Mouse (Mus musculus) heart, adult 2 months (tissue): Measurements from ENCODE around the gene Eci1.

ENCODE experiments used
- CTCF ChIP-seq: fragments of 200-600 bp; IDR thresholded peaks from 2 replicates; pipeline ENCODE4 v1.8.1; 2022; ENCODE audit warnings: antibody characterized with exemption, mild to moderate bottlenecking, moderate library complexity
- EP300 ChIP-seq: fragments of 200-500 bp; IDR thresholded peaks from 2 replicates; pipeline ENCODE4 v1.6.1; 2011; ENCODE audit warnings: low read depth, low read length, control low read depth; ENCODE audit not compliant: insufficient read depth
- POLR2A ChIP-seq: fragments of 200-500 bp; IDR thresholded peaks from 2 replicates; pipeline ENCODE4 v1.6.1; 2011; ENCODE audit warnings: mild to moderate bottlenecking, low read depth, low read length, control low read depth; ENCODE audit not compliant: insufficient read depth

DNA sequence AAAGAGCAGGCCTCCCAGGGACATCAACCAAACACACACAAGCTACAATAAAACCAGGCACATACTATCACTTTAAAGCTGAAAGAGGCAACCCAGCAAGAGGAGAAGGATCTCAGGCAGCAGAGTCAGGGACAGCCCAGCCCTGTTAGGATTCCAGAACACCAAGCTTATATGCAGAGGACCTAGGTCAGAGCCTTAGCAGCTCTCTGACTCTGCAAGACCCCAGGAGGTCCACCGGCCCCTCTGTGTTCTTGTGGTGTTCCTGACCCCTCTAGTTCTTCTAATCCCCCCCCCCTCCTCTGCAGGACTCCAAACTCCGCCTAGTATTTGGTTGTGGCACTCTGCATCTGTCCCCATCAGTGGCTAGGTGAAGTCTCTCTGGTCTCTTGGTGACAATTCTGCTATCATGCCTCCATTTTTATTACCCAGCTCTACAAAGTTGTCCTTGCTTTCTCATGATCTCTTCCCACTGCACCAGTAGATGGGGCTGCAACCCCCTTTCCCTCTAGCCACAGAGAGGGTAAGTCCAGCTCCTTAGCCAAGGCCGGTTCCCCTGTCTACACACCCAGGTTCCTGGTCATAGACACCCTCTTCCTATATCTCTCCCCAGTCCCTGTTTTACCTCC is 53.9 kb downstream of the Eci1 start:
- TF ChIP-seq CTCF = no peak; the same call in 1 of the 2 replicates
- TF ChIP-seq POLR2A = no peak
- no peak for TF ChIP-seq EP300
